Mouse (Mus musculus): Measurements from ENCODE around the gene Ugt1a9. TPM values are rescaled to one million over a fixed set of nuclear protein-coding genes. Genes with fewer than 3 reads are reported as not detected.

Ugt1a9 gene
- polyA plus RNA-seq, 1 experiment from 2014 or later, result not detected

DNA sequence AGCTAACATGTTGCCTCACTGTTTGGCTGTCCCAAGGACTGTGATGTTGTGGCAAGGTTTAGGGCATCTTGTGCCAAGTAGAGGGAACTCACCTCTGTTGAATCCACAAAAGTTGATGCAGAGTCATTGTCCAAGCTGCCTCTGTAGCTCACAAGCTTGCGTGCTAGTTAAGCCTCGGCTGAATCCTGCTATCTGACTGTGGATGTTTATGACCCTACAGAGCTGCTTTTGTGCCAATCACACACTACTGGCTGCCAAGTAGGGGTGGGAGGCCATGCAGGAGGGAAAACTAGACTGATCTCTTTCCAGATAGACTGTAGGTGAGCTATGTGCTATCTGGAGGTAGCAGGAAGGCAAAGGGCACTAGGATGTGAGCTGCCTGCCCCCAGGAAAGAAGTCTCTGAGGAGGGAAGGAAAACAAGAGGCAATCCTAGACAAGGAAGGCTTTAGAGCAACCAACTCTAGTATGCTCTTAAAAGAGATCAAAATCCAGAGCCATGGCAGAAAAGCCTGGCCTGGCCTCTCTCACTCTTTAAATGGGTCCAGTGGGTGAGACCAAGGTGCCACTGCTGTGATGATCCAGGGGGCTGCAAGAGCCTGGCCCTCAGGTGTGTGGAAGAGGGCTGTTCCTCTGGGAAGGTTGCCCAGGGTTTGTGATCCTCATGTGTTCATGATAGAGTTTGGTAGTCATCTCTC is 143.3 kb downstream of the Ugt1a9 start:
- no peak overlapping the region for H3K4me3 ChIP-seq (replicated peaks; ENCODE audit: low read length)
- H3K36me3 ChIP-seq (ENCODE audit: control insufficient read depth, insufficient read depth), result no peaks in the 10 kb centered on the region
- no peaks in the 10 kb centered on the region for H3K4me1 ChIP-seq (replicated peaks; ENCODE audit: control insufficient read depth, insufficient read depth, low read length)
- no peak overlapping the region for H3K9ac ChIP-seq (replicated peaks; ENCODE audit: low read depth, low read length)
- no peak overlapping the region for H3K4me2 ChIP-seq (ENCODE audit: low read length)
- 0 out of 2 replicates have a peak, but pooled peaks have one; percentile 25 for ATAC-seq
- no peak overlapping the region for H3K27ac ChIP-seq (ENCODE audit: low read length)
- peaks cover 60% of the 10 kb centered on the region for H3K9me3 ChIP-seq (ENCODE audit: control insufficient read depth, low read length)
- no peaks in the 10 kb centered on the region for H3K27me3 ChIP-seq (replicated peaks; ENCODE audit: control insufficient read depth, insufficient read depth, low read length)
- WGBS, result 82% methylated on average over 2 of the region's 2 CpGs

DNA sequence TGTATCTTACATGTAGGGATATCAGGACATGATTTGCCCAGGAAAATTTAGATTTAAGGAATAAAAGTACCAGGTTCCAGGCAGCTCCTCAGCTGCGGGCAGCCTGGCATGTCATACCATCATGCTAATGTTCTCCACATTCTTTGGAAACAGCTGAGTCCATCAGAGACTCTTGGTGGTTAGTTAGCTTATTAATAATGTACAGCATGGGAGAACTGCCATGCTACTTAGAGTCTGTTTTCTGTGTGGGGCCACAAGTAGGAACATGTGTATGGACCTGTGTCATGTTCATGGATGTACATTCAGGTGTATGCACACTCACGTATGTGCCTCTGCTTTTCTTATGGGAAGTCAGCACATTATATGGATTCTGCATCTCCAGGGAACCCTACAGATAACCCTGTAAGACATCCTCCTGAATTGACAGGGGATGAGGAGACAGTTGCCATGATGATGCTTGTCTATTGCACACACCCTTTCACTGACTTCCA is 143.9 kb downstream of the Ugt1a9 start:
- Histone ChIP-seq H3K9me3 (ENCODE audit: control insufficient read depth, low read length) (peaks cover 60% of the 10 kb centered on the region), H3K27me3 (replicated peaks; ENCODE audit: control insufficient read depth, insufficient read depth, low read length) (no peaks in the 10 kb centered on the region), H3K27ac (ENCODE audit: low read length) (no peak overlapping the region), H3K4me2 (ENCODE audit: low read length) (no peak overlapping the region), H3K4me3 (replicated peaks; ENCODE audit: low read length) (no peak overlapping the region), H3K36me3 (ENCODE audit: control insufficient read depth, insufficient read depth) (no peaks in the 10 kb centered on the region), H3K4me1 (replicated peaks; ENCODE audit: control insufficient read depth, insufficient read depth, low read length) (no peaks in the 10 kb centered on the region), H3K9ac (replicated peaks; ENCODE audit: low read depth, low read length) (no peak overlapping the region)
- ATAC-seq, result no peak
- 82% methylated on average over 2 of the region's 2 CpGs for WGBS

DNA sequence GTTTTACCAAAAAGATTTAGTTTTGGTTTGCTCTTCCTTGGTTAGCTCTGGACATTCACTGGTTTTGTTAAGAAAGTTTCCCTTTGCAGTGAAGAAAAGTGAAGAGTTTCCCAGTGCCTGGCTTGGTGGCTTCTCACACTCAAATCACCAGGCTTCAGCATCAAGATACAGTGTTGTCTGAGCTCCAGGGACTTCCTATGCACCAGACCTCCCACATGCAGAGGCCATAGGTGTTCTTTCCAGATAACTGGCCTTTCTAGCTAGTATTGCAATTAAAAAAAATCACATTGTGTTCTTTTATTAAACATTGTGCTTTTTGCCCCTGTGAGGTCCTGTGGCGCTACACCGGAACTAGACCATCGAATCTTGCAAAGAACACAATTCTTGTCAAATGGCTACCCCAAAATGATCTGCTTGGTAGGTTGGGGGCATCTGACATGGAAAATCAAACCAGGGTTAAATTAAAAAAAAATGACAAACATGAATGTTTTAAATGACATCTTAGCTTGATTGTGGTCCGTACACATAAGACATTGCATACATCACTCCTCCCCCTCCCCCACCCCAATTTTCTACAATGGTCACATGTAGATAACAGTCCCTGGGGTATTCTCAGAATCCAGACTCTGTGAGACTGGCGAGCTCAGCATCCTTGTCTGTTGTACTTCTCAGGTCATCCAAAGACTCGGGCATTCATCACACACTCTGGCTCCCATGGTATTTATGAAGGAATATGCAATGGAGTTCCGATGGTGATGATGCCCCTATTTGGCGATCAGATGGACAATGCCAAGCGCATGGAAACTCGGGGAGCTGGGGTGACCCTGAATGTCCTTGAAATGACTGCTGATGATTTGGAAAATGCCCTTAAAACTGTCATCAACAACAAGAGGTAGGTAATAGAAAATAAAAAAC is 145.1 kb downstream of the Ugt1a9 start:
- Histone ChIP-seq H3K9me3 (ENCODE audit: control insufficient read depth, low read length) (peaks cover 60% of the 10 kb centered on the region), H3K27me3 (replicated peaks; ENCODE audit: control insufficient read depth, insufficient read depth, low read length) (no peaks in the 10 kb centered on the region), H3K4me3 (replicated peaks; ENCODE audit: low read length) (no peak overlapping the region), H3K9ac (replicated peaks; ENCODE audit: low read depth, low read length) (no peak overlapping the region), H3K4me2 (ENCODE audit: low read length) (no peak overlapping the region), H3K27ac (ENCODE audit: low read length) (no peak overlapping the region), H3K4me1 (replicated peaks; ENCODE audit: control insufficient read depth, insufficient read depth, low read length) (no peaks in the 10 kb centered on the region), H3K36me3 (ENCODE audit: control insufficient read depth, insufficient read depth) (no peaks in the 10 kb centered on the region)
- WGBS, result 72% methylated on average over 10 of the region's 10 CpGs
- ATAC-seq, result no peak

DNA sequence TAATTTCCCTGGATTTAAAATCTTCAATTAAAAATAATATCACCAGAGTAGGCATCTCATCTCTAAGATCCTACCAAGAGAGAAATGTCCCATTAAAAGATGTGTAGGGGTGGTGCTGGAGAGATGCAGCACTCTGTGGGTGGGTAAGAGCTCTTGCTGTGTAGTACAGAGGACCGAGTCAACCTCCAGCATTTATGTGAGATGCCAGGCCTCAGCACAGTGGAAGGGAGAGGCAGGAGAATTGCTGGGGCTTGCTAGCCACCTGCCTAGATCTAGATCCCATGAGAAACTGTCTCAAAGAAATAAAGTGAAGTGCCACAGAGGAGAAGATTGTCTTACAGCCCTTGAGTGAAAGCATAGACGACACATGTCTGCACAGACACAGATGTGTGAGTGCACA is 146.0 kb downstream of the Ugt1a9 start:
- H3K27me3 ChIP-seq (replicated peaks; ENCODE audit: control insufficient read depth, insufficient read depth, low read length), result no peaks in the 10 kb centered on the region
- 54% methylated on average over 2 of the region's 2 CpGs for WGBS
- H3K9me3 ChIP-seq (ENCODE audit: control insufficient read depth, low read length), result peaks cover 57% of the 10 kb centered on the region

DNA sequence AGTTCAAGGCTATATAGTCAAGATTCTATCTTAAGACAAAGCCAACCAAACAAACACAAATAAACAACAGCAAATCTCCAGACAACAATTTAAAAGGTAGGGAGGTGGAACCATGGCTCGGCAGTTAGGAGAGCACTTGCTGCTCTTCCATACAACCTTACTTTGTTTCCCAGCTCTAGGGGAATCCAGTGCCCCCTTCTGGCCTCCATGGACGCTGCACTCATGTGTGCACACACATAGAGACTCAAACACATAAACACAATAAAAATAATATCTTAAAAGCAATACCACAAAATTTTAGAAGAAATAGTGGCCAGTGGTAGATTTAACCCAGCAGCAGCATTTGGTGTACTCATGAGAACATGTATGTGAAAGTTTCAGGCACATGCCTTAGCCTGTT is 146.5 kb downstream of the Ugt1a9 start:
- Histone ChIP-seq H3K9me3 (ENCODE audit: control insufficient read depth, low read length) (peaks cover 53% of the 10 kb centered on the region), H3K4me1 (replicated peaks; ENCODE audit: control insufficient read depth, insufficient read depth, low read length) (no peaks in the 10 kb centered on the region), H3K4me3 (replicated peaks; ENCODE audit: low read length) (no peak overlapping the region), H3K36me3 (ENCODE audit: control insufficient read depth, insufficient read depth) (no peaks in the 10 kb centered on the region), H3K27ac (ENCODE audit: low read length) (no peak overlapping the region), H3K9ac (replicated peaks; ENCODE audit: low read depth, low read length) (no peak overlapping the region), H3K27me3 (replicated peaks; ENCODE audit: control insufficient read depth, insufficient read depth, low read length) (no peaks in the 10 kb centered on the region), H3K4me2 (ENCODE audit: low read length) (no peak overlapping the region)
- 67% methylated on average over 2 of the region's 2 CpGs for WGBS
- ATAC-seq, result no peak

More for the DNA sequence above, 146.0 kb downstream of the Ugt1a9 start:
- no peak overlapping the region for H3K9ac ChIP-seq (replicated peaks; ENCODE audit: low read depth, low read length)
- ATAC-seq, result no peak
- no peaks in the 10 kb centered on the region for H3K36me3 ChIP-seq (ENCODE audit: control insufficient read depth, insufficient read depth)
- H3K27ac ChIP-seq (ENCODE audit: low read length), result no peak overlapping the region
- no peak overlapping the region for H3K4me3 ChIP-seq (replicated peaks; ENCODE audit: low read length)
- no peak overlapping the region for H3K4me2 ChIP-seq (ENCODE audit: low read length)
- H3K4me1 ChIP-seq (replicated peaks; ENCODE audit: control insufficient read depth, insufficient read depth, low read length), result no peaks in the 10 kb centered on the region

DNA sequence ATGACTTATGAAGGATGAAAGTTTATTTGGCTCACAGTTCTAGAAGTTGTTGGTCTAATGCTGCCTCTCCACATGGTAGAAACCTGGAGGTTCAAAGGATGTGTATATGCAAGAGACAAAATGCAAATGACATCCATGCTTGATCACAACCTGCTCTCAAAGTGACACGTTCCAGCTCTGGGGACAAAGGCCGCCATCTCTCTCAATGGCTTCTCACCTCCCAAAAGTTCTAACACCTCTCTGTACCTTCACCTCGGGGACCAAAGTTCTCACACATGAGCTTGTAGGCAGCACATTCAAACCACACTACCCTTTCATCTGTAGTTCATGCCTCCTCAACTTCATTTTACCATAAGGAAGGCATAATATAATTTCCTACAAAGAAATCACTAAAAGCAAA is 147.0 kb downstream of the Ugt1a9 start:
- Histone ChIP-seq H3K27me3 (replicated peaks; ENCODE audit: control insufficient read depth, insufficient read depth, low read length) (no peaks in the 10 kb centered on the region), H3K9me3 (ENCODE audit: control insufficient read depth, low read length) (peaks cover 50% of the 10 kb centered on the region), H3K36me3 (ENCODE audit: control insufficient read depth, insufficient read depth) (no peaks in the 10 kb centered on the region), H3K4me3 (replicated peaks; ENCODE audit: low read length) (no peak overlapping the region), H3K27ac (ENCODE audit: low read length) (no peak overlapping the region), H3K4me2 (ENCODE audit: low read length) (no peak overlapping the region), H3K4me1 (replicated peaks; ENCODE audit: control insufficient read depth, insufficient read depth, low read length) (no peaks in the 10 kb centered on the region), H3K9ac (replicated peaks; ENCODE audit: low read depth, low read length) (no peak overlapping the region)
- 39% methylated on average over 3 of the region's 3 CpGs for WGBS
- no peak for ATAC-seq

DNA sequence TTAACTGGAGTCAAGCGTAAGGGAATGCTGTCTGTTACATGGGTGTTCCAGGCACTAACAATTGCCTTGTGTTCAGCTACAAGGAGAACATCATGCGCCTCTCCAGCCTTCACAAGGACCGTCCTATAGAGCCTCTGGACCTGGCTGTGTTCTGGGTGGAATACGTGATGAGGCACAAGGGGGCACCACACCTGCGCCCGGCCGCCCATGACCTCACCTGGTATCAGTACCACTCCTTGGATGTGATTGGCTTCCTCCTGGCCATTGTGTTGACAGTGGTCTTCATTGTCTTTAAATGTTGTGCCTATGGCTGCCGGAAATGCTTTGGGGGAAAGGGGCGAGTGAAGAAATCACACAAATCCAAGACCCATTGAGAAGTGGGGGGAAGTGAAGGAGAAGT is 147.5 kb downstream of the Ugt1a9 start:
- no peaks in the 10 kb centered on the region for H3K36me3 ChIP-seq (ENCODE audit: control insufficient read depth, insufficient read depth)
- no peak for ATAC-seq
- no peak overlapping the region for H3K9ac ChIP-seq (replicated peaks; ENCODE audit: low read depth, low read length)
- H3K4me2 ChIP-seq (ENCODE audit: low read length), result no peak overlapping the region
- no peak overlapping the region for H3K4me3 ChIP-seq (replicated peaks; ENCODE audit: low read length)
- no peaks in the 10 kb centered on the region for H3K4me1 ChIP-seq (replicated peaks; ENCODE audit: control insufficient read depth, insufficient read depth, low read length)
- WGBS, result 75% methylated on average over 9 of the region's 9 CpGs
- no peak overlapping the region for H3K27ac ChIP-seq (ENCODE audit: low read length)
- peaks cover 45% of the 10 kb centered on the region for H3K9me3 ChIP-seq (ENCODE audit: control insufficient read depth, low read length)
- no peaks in the 10 kb centered on the region for H3K27me3 ChIP-seq (replicated peaks; ENCODE audit: control insufficient read depth, insufficient read depth, low read length)

DNA sequence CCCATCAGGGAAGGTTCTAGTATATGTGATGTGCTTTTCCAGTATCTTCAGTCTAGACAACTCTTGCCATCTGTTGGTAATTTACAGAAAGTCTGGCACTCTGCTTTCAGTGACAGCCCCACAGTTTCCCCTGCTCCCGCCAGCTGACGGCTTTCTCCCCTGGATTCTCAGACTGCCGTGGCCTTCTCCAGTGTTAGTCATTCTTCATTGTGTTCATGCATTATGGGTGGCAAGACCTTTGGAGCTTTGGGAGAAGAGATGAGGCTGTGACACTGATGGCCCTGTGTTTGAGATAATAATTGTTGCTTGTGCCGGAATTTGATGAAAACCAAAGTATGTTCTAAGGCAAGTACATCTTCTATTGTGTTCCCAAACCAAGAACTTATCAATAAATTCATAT is 148.0 kb downstream of the Ugt1a9 start:
- H3K9ac ChIP-seq (replicated peaks; ENCODE audit: low read depth, low read length), result no peak overlapping the region
- ATAC-seq, result no peak
- no peaks in the 10 kb centered on the region for H3K36me3 ChIP-seq (ENCODE audit: control insufficient read depth, insufficient read depth)
- H3K4me3 ChIP-seq (replicated peaks; ENCODE audit: low read length), result no peak overlapping the region
- no peak overlapping the region for H3K27ac ChIP-seq (ENCODE audit: low read length)
- H3K4me2 ChIP-seq (ENCODE audit: low read length), result no peak overlapping the region
- WGBS, result 50% methylated on average over 4 of the region's 4 CpGs
- H3K27me3 ChIP-seq (replicated peaks; ENCODE audit: control insufficient read depth, insufficient read depth, low read length), result no peaks in the 10 kb centered on the region
- peaks cover 40% of the 10 kb centered on the region for H3K9me3 ChIP-seq (ENCODE audit: control insufficient read depth, low read length)
- no peaks in the 10 kb centered on the region for H3K4me1 ChIP-seq (replicated peaks; ENCODE audit: control insufficient read depth, insufficient read depth, low read length)

DNA sequence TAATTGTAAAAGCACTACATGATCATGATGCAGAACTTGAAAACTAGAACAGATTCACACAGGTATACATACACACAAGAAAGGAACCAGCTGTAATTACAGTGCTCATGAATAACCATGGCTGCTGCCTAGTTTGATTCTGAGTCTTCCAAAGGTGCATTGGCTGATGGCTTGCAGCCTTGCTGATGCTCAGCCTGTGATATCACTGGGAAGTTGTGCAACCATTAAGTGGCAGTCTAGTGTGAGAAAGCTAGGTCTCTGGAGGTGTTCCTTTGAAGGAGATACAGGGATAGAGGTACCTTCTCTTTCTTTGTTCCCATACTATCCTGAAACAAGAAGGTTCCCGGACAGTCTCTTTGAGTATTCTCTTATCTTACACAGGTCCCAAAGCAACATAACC is 148.5 kb downstream of the Ugt1a9 start:
- no peak overlapping the region for H3K4me2 ChIP-seq (ENCODE audit: low read length)
- no peaks in the 10 kb centered on the region for H3K4me1 ChIP-seq (replicated peaks; ENCODE audit: control insufficient read depth, insufficient read depth, low read length)
- ATAC-seq, result no peak
- no peak overlapping the region for H3K9ac ChIP-seq (replicated peaks; ENCODE audit: low read depth, low read length)
- WGBS, result 22% methylated on average over 1 of the region's 1 CpGs
- no peak overlapping the region for H3K27ac ChIP-seq (ENCODE audit: low read length)
- no peaks in the 10 kb centered on the region for H3K36me3 ChIP-seq (ENCODE audit: control insufficient read depth, insufficient read depth)
- H3K9me3 ChIP-seq (ENCODE audit: control insufficient read depth, low read length), result peaks cover 35% of the 10 kb centered on the region
- no peak overlapping the region for H3K4me3 ChIP-seq (replicated peaks; ENCODE audit: low read length)
- no peaks in the 10 kb centered on the region for H3K27me3 ChIP-seq (replicated peaks; ENCODE audit: control insufficient read depth, insufficient read depth, low read length)
